Mouse (Mus musculus): ENCODE measurements around the gene Calm2.

- no peak for TF ChIP-seq POLR2A (IDR thresholded peaks at IDR 0.05; ENCODE audit: insufficient read depth, low read depth, low read length)
- no peak for TF ChIP-seq CTCF (IDR thresholded peaks at IDR 0.05; ENCODE audit: insufficient read depth, low read depth, low read length)
Observed at GRCm38 (mm10) chr17:87478569-87478968, 31.8 kb upstream of the Calm2 start.
